Mouse (Mus musculus) neural tube, embryonic 14.5 days (tissue): Measurements from ENCODE around the gene Smarcal1. TPM values are rescaled to one million over a fixed set of nuclear protein-coding genes. Genes with fewer than 3 reads are reported as not detected.

ENCODE experiments used
- ATAC-seq: fragments of 200-750 bp; cut with Nextera tagmentation; 2 replicates; pipeline ENCODE4 v1.8.0; 2017; ENCODE audit warnings: low read depth, mild to moderate bottlenecking, moderate TSS enrichment, moderate library complexity
- H3K27ac ChIP-seq: fragments of 300-500 bp; sonication (generic); 2 replicates; pipeline ENCODE4 v1.5.1; 2014; ENCODE audit warnings: low read depth, mild to moderate bottlenecking, control low read depth, low read length, moderate library complexity, mixed read lengths
- H3K27me3 ChIP-seq: fragments of 300-500 bp; sonication (generic); 2 replicates; pipeline ENCODE4 v1.6.1; 2014; ENCODE audit warnings: low read length; ENCODE audit not compliant: control insufficient read depth, insufficient read depth
- H3K36me3 ChIP-seq: fragments of 300-500 bp; sonication (generic); 2 replicates; pipeline ENCODE4 v1.6.1; 2014; ENCODE audit warnings: low read length, mixed read lengths; ENCODE audit not compliant: control insufficient read depth, insufficient read depth
- H3K4me1 ChIP-seq: fragments of 300-500 bp; sonication (generic); 2 replicates; pipeline ENCODE4 v1.6.1; 2014; ENCODE audit warnings: low read length; ENCODE audit not compliant: control insufficient read depth, insufficient read depth
- H3K4me2 ChIP-seq: fragments of 300-500 bp; sonication (generic); 2 replicates; pipeline ENCODE4 v1.6.1; 2014; ENCODE audit warnings: mild to moderate bottlenecking, low read depth, low read length, control low read depth
- H3K4me3 ChIP-seq: fragments of 300-500 bp; sonication (generic); 2 replicates; pipeline ENCODE4 v1.5.1; 2014; ENCODE audit warnings: low read depth, low read length, control low read depth, mixed read lengths
- H3K9ac ChIP-seq: fragments of 300-500 bp; sonication (generic); replicated peaks from 2 replicates; pipeline ENCODE4 v1.6.1; 2014; ENCODE audit warnings: low read depth, mild to moderate bottlenecking, control low read depth, low read length, mixed read lengths
- H3K9me3 ChIP-seq: fragments of 300-500 bp; sonication (generic); 2 replicates; pipeline ENCODE4 v1.6.1; 2016; ENCODE audit warnings: low read length; ENCODE audit not compliant: control insufficient read depth
- WGBS: fragments of 180-500 bp; shearing (Covaris S2); extraction: QIAGEN DNeasy Blood & Tissue Kit; methylation state at CpG from one replicate; pipeline ENCODE4 v1.1.7; 2014; 5-methylcytosine and 5-hydroxymethylcytosine counted together
- polyA plus RNA-seq: library from polyadenylated mRNA; unstranded; fragments of >200 nt; fragmentation: Nextera tagmentation; extraction: Ambion mirVana; gene quantifications from 2 replicates; pipeline ENCODE4 v1.2.1, GENCODE M21; 2014

The Smarcal1 gene
- polyA plus RNA-seq, 1 experiment from 2014 or later, result 28.7 TPM

GRCm38 (mm10) chr1:72612172-72612571 is 29.1 kb downstream of the Smarcal1 start:
- no peaks in the 10 kb centered on the region for H3K9me3 ChIP-seq
- no peak overlapping the region for H3K4me2 ChIP-seq
- no peaks in the 10 kb centered on the region for H3K4me1 ChIP-seq
- H3K9ac ChIP-seq, result no peak overlapping the region
- ATAC-seq, result no peak
- H3K36me3 ChIP-seq, result peaks cover 58% of the 10 kb centered on the region
- 85% methylated on average over 6 of the region's 6 CpGs for WGBS
- H3K4me3 ChIP-seq, result no peak overlapping the region
- H3K27me3 ChIP-seq, result no peaks in the 10 kb centered on the region
- no peak overlapping the region for H3K27ac ChIP-seq

GRCm38 (mm10) chr1:72635221-72635620 is 52.2 kb downstream of the Smarcal1 start:
- no peak overlapping the region for H3K4me3 ChIP-seq
- 22% methylated on average over 5 of the region's 5 CpGs for WGBS

GRCm38 (mm10) chr1:72640658-72641410 is 57.8 kb downstream of the Smarcal1 start:
- H3K9me3 ChIP-seq, result no peaks in the 10 kb centered on the region
- no peak overlapping the region for H3K9ac ChIP-seq
- no peaks in the 10 kb centered on the region for H3K4me1 ChIP-seq
- peak overlapping the region; percentile 22 for H3K4me3 ChIP-seq
- H3K27me3 ChIP-seq, result no peaks in the 10 kb centered on the region
- WGBS, result 41% methylated on average over 49 of the region's 49 CpGs
- H3K4me2 ChIP-seq, result peak overlapping the region; percentile 46
- no peaks in the 10 kb centered on the region for H3K36me3 ChIP-seq
- peak; percentile 89 for ATAC-seq
- H3K27ac ChIP-seq, result peak overlapping the region; percentile 55

More at GRCm38 (mm10) chr1:72635221-72635620, 52.2 kb downstream of the Smarcal1 start:
- H3K36me3 ChIP-seq, result peaks cover 13% of the 10 kb centered on the region; the same call in 1 of the 2 replicates
- H3K4me1 ChIP-seq, result no peaks in the 10 kb centered on the region
- no peak for ATAC-seq
- H3K27me3 ChIP-seq, result no peaks in the 10 kb centered on the region
- H3K9ac ChIP-seq, result no peak overlapping the region
- H3K9me3 ChIP-seq, result no peaks in the 10 kb centered on the region
- no peak overlapping the region for H3K4me2 ChIP-seq
- H3K27ac ChIP-seq, result no peak overlapping the region

GRCm38 (mm10) chr1:72673070-72673469 is 90.0 kb downstream of the Smarcal1 start:
- no peak overlapping the region for H3K4me3 ChIP-seq
- no peak overlapping the region for H3K4me2 ChIP-seq
- no peak for ATAC-seq
- H3K9ac ChIP-seq, result no peak overlapping the region
- H3K4me1 ChIP-seq, result no peaks in the 10 kb centered on the region
- H3K27ac ChIP-seq, result no peak overlapping the region
- no peaks in the 10 kb centered on the region for H3K36me3 ChIP-seq
- H3K27me3 ChIP-seq, result no peaks in the 10 kb centered on the region
- H3K9me3 ChIP-seq, result no peaks in the 10 kb centered on the region
- WGBS, result 58% methylated on average over 3 of the region's 3 CpGs

Other genes starting within 250 kb of the Smarcal1 start
- gene March4, start 46.3 kb upstream of the Smarcal1 start, polyA plus RNA-seq, result 10.6 and 11.2 TPM in 2 replicates
- not detected in 2 replicates for gene Ankar, start 117.3 kb downstream of the Smarcal1 start, polyA plus RNA-seq
- gene Rpl37a, start 128.0 kb downstream of the Smarcal1 start, polyA plus RNA-seq, result 1,040 and 1,059 TPM in 2 replicates
- 163 and 379 TPM in 2 replicates for gene Igfbp2, start 241.3 kb downstream of the Smarcal1 start, polyA plus RNA-seq